Mouse (Mus musculus): ENCODE data around the gene B4galnt4. TPM values are rescaled to one million over a fixed set of nuclear protein-coding genes. Genes with fewer than 3 reads are reported as not detected.

Gene B4galnt4
- total RNA-seq, 2 experiments from 2014 or later = 84.4 to 86.3 TPM

GRCm38 (mm10) chr7:141099911-141100691, 39.2 kb downstream of the B4galnt4 start, which contains the start of gene Sigirr:
TSS of gene Sigirr (minus strand) at chr7:141100572.
- peak; percentile 20 to 34 for DNase-seq (ENCODE audit: low spot score in 2 of 2)
- intact Hi-C loops (cut with DNase I) = no loop called here

GRCm38 (mm10) chr7:141103161-141103560, 42.3 kb downstream of the B4galnt4 start:
- intact Hi-C loops (cut with DNase I) = no loop called here
- DNase-seq (ENCODE audit: low spot score in 2 of 2) = no peak

GRCm38 (mm10) chr7:141115874-141116273, 55.0 kb downstream of the B4galnt4 start:
- intact Hi-C loops (cut with DNase I) = no loop called here
- DNase-seq (ENCODE audit: low spot score in 2 of 2) = no peak

GRCm38 (mm10) chr7:141117636-141118035, 56.7 kb downstream of the B4galnt4 start, which contains the start of gene Ano9:
TSS of gene Ano9 (minus strand) at chr7:141117806.
- no peak for DNase-seq (ENCODE audit: low spot score in 2 of 2)
- intact Hi-C loops (cut with DNase I) = no loop called here

GRCm38 (mm10) chr7:141119487-141119886, 58.6 kb downstream of the B4galnt4 start:
- no peak for DNase-seq (ENCODE audit: low spot score in 2 of 2)
- intact Hi-C loops (cut with DNase I) = no loop called here

GRCm38 (mm10) chr7:141120605-141121004, 59.7 kb downstream of the B4galnt4 start:
- DNase-seq (ENCODE audit: low spot score in 2 of 2) = no peak
- intact Hi-C loops (cut with DNase I) = no loop called here

DNA sequence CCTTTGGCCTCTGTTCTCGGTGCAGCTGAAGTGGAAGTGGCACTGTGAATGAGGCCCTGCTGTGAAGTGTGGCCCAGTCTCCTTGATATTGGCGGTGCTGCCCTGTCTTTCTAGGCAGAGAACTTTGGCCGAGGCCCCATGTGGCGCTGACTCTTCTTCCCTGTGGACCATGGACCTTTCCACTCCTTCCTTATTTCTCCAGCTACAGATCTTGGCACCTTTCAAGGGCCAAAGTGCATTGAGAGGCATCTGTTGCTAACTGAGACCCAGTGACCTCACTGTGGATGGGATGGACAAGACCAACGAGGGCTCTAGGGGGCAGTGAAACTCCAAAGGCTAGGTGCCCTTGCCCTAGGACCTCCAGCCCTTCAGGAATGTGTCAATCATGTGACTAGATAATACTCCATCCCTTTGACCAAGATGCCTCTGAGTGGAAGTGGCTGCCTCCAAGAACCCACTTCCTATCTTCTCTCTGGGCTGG, 60.2 kb downstream of the B4galnt4 start:
- no peak for DNase-seq (ENCODE audit: low spot score in 2 of 2)
- intact Hi-C loops (cut with DNase I) = no loop called here

Other genes starting within 250 kb of the B4galnt4 start
- 10 to 100 TPM; 22.2 to 31.0 TPM for gene Zfp941, start 238.9 kb upstream of the B4galnt4 start, total RNA-seq (2021)
- gene Urah, start 226.1 kb upstream of the B4galnt4 start, total RNA-seq (2021) = 1 to 10 TPM; 2.1 to 8.4 TPM
- gene Scgb1c1, start 215.6 kb upstream of the B4galnt4 start, total RNA-seq (2021) = not detected
- not detected for gene Odf3, start 213.3 kb upstream of the B4galnt4 start, total RNA-seq (2021)
- gene Gm45785, start 204.8 kb upstream of the B4galnt4 start, total RNA-seq (2021) = 1 to 10 TPM in 1 of 2 experiments, not detected in 1; 2.3 TPM
- 10 to 100 TPM; 68.2 to 68.7 TPM for gene Ric8a, start 204.1 kb upstream of the B4galnt4 start, total RNA-seq (2021)
- gene Bet1l, start 203.5 kb upstream of the B4galnt4 start, total RNA-seq (2021) = 10 to 100 TPM; 22.5 to 27.3 TPM
- 100 to 1,000 TPM; 106 to 113 TPM for gene Psmd13, start 179.1 kb upstream of the B4galnt4 start, total RNA-seq (2021)
- gene Sirt3, start 178.8 kb upstream of the B4galnt4 start, total RNA-seq (2021) = 10 to 100 TPM; 73.1 to 78.5 TPM
- gene Cox8b, start 160.7 kb upstream of the B4galnt4 start, total RNA-seq (2021) = not detected
- under 1 TPM; 0.47 to 0.54 TPM for gene Nlrp6, start 140.2 kb upstream of the B4galnt4 start, total RNA-seq (2021)
- gene Pgghg, start 119.7 kb upstream of the B4galnt4 start, total RNA-seq (2021) = 1 to 10 TPM; 3.3 to 5.8 TPM
- not detected for gene Ifitm5, start 110.8 kb upstream of the B4galnt4 start, total RNA-seq (2021)
- gene Gm45717, start 105.2 kb upstream of the B4galnt4 start, total RNA-seq (2021) = not detected
- gene Ifitm2, start 105.1 kb upstream of the B4galnt4 start, total RNA-seq (2021) = 10 to 100 TPM; 12.3 to 14.0 TPM
- 1 to 10 TPM; 3.6 to 4.2 TPM for gene Ifitm1, start 93.9 kb upstream of the B4galnt4 start, total RNA-seq (2021)
- 10 to 100 TPM in 1 of 2 experiments, 1 to 10 TPM in 1; 9.6 to 14.3 TPM for gene Ifitm3, start 50.3 kb upstream of the B4galnt4 start, total RNA-seq (2021)
- not detected for gene Ifitm6, start 43.2 kb upstream of the B4galnt4 start, total RNA-seq (2021)
- not detected for gene Gm17387, start 32.0 kb upstream of the B4galnt4 start, total RNA-seq (2021)
- gene Pkp3, start 17.1 kb downstream of the B4galnt4 start, total RNA-seq (2021) = not detected
- gene Sigirr, start 39.5 kb downstream of the B4galnt4 start, total RNA-seq (2021) = 1 to 10 TPM; 1.7 to 2.8 TPM
- not detected for gene Ano9, start 56.7 kb downstream of the B4galnt4 start, total RNA-seq (2021)
- gene Ptdss2, start 61.3 kb downstream of the B4galnt4 start, total RNA-seq (2021) = 10 to 100 TPM; 45.1 to 52.1 TPM
- 10 to 100 TPM; 33.6 to 36.2 TPM for gene Rnh1, start 111.8 kb downstream of the B4galnt4 start, total RNA-seq (2021)
- 100 to 1,000 TPM; 256 to 304 TPM for gene Hras, start 132.9 kb downstream of the B4galnt4 start, total RNA-seq (2021)
- 1 to 10 TPM; 3.5 to 4.7 TPM for gene Lrrc56, start 133.1 kb downstream of the B4galnt4 start, total RNA-seq (2021)
- gene Lmntd2, start 153.0 kb downstream of the B4galnt4 start, total RNA-seq (2021) = not detected
- 1 to 10 TPM in 1 of 2 experiments, under 1 TPM in 1; 0.70 to 1.3 TPM for gene Rassf7, start 154.8 kb downstream of the B4galnt4 start, total RNA-seq (2021)
- 10 to 100 TPM; 64.4 to 78.0 TPM for gene Phrf1, start 167.7 kb downstream of the B4galnt4 start, total RNA-seq (2021)
- gene Irf7, start 205.4 kb downstream of the B4galnt4 start, total RNA-seq (2021) = 1 to 10 TPM; 1.7 to 2.0 TPM
- not detected for gene Cdhr5, start 215.7 kb downstream of the B4galnt4 start, total RNA-seq (2021)
- gene Sct, start 218.0 kb downstream of the B4galnt4 start, total RNA-seq (2021) = not detected
- gene Drd4, start 230.9 kb downstream of the B4galnt4 start, total RNA-seq (2021) = under 1 TPM; 0.17 to 0.39 TPM

All from left cerebral cortex, postnatal 36 days (tissue).